Mouse (Mus musculus): ENCODE data around the gene Olfr434. TPM values are rescaled to one million over a fixed set of nuclear protein-coding genes. Genes with fewer than 3 reads are reported as not detected.

Gene Olfr434
- polyA plus RNA-seq (2015; fragmentation: Nextera tagmentation; extraction: Ambion mirVana): not detected in 2 replicates

DNA sequence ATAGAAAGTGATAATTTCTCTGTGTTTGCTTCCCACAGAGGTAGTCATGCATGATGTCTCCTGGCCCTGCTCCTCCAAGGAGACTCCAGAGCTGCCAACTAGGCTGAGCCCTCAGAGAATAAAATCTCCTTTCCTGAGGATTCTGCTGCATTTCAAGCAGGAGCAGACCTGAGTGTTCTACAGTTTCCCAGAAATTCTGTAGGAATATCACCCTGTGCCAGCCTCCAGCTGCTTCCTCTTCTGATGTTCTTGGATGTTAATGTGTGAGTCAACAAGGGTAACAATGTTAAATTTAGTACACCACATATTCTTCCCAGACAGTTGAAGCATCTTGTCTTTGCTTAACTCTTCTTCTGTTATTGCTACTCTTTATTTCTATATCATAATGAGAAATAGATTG is at the start of gene Olfr434:
Gene Olfr434 (plus strand): TSS at position 149 of the 400 bp plus-strand sequence.

GRCm38 (mm10) chr6:43171840-43172239 is 41.0 kb upstream of the Olfr434 start, which contains the start of gene Olfr13:
Gene Olfr13 (plus strand): TSS chr6:43172140.

DNA sequence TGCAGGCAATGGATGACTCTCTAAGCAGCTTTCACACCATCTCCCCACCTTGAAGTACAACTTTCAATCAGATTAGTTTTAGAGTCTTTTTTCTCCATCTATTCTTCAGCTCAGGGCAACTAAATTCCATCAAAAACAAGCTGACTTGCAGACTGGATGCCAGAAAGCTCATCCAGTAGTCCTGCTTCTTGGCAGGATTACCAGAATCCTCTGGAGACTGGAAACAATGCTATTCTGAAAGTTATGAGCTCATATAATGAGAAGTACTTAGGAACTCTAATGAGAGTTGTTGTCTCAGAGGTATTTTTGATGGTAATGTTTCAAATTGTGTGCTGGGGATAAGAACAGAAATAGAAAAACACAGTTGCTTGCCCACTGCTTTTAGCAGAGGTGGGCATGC is 16.0 kb upstream of the Olfr434 start, which contains the start of gene Olfr435:
Gene Olfr435 (plus strand): TSS at position 366 of the 400 bp plus-strand sequence.

GRCm38 (mm10) chr6:43231255-43231654 is 18.4 kb downstream of the Olfr434 start, which contains the start of gene Olfr47:
Gene Olfr47 (plus strand): TSS chr6:43231529.

GRCm38 (mm10) chr6:43265363-43266041 is 52.7 kb downstream of the Olfr434 start, which contains the start of gene Arhgef5:
Gene Arhgef5 (plus strand): TSS chr6:43265582.

Other genes with a start within 250 kb of the Olfr434 start
- not detected in 2 replicates for gene Olfr441, start 106.7 kb upstream of the Olfr434 start, polyA plus RNA-seq (2015; fragmentation: Nextera tagmentation; extraction: Ambion mirVana)
- not detected in 2 replicates for gene Olfr237-ps1, start 66.5 kb upstream of the Olfr434 start, polyA plus RNA-seq (2015; fragmentation: Nextera tagmentation; extraction: Ambion mirVana)
- gene Olfr437, start 49.7 kb upstream of the Olfr434 start, polyA plus RNA-seq (2015; fragmentation: Nextera tagmentation; extraction: Ambion mirVana): not detected in 2 replicates
- gene Olfr13, start 40.9 kb upstream of the Olfr434 start, polyA plus RNA-seq (2015; fragmentation: Nextera tagmentation; extraction: Ambion mirVana): not detected in 2 replicates
- not detected in 2 replicates for gene Olfr435, start 15.9 kb upstream of the Olfr434 start, polyA plus RNA-seq (2015; fragmentation: Nextera tagmentation; extraction: Ambion mirVana)
- not detected in 2 replicates for gene Olfr47, start 18.5 kb downstream of the Olfr434 start, polyA plus RNA-seq (2015; fragmentation: Nextera tagmentation; extraction: Ambion mirVana)
- gene Arhgef5, start 52.6 kb downstream of the Olfr434 start, polyA plus RNA-seq (2015; fragmentation: Nextera tagmentation; extraction: Ambion mirVana): 2.2 and 2.3 TPM in 2 replicates
- gene Nobox, start 96.5 kb downstream of the Olfr434 start, polyA plus RNA-seq (2015; fragmentation: Nextera tagmentation; extraction: Ambion mirVana): 0.21 TPM in 1 of 2 replicates, not detected in the other

Data from skeletal muscle tissue, postnatal 0 days (tissue).